Mouse (Mus musculus) CD8-positive naive resting alpha-beta T cell, adult 2 months (primary cell): Measurements from ENCODE around the gene C87436.

Source experiments
- DNase-seq, 2 experiments: peaks; one replicate each; pipeline ENCODE4 v3.0.0; 2022; ENCODE audit warnings: low read depth in 2 of 2, low spot score in 2 of 2

Gene C87436

GRCm38 (mm10) chr6:86509194-86509865 is 71.2 kb downstream of the C87436 start:
- no peak for DNase-seq

GRCm38 (mm10) chr6:86509866-86510200 is 71.7 kb downstream of the C87436 start:
- no peak for DNase-seq

GRCm38 (mm10) chr6:86510979-86511378 is 72.8 kb downstream of the C87436 start:
- DNase-seq = no peak

- no peak for DNase-seq
Measured at GRCm38 (mm10) chr6:86513296-86513695, 75.1 kb downstream of the C87436 start.

- DNase-seq = no peak
Measured at GRCm38 (mm10) chr6:86516021-86516420, 77.8 kb downstream of the C87436 start.

- DNase-seq = no peak
Measured at GRCm38 (mm10) chr6:86519767-86520345, 81.7 kb downstream of the C87436 start.

GRCm38 (mm10) chr6:86522001-86522911 is 84.1 kb downstream of the C87436 start:
- no peak for DNase-seq
